20 mouse cellular contexts compared by ENCODE assay signal in the genomic region with DNA sequence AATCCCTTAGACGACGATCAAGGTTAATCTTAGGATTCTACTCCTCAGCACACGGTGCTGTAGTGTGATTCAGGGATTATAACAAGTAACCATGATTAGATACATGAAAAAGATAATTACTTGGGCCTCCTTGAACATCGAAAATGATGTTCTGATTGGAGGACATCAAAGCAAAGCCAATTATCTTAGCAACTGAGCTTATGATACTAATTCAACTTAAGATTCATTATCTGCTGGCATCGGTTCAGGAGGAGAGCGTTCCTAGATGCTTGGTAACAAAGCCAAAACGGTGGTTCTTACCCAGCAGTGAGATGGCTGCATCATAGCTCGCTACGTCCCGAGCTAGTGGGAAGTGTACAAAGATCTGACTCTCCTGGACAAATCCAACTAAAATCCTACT.
"Had no signal": no experiment of that assay in that cellular context is flagged by ENCODE, and none has a peak within 500 bp of the region (broad histone marks: within the 10 kb centered on the region; RNA-seq: fewer than 3 reads in every experiment).

No protein-coding gene starts in this region.

- H3K4me1 ChIP-seq: liver, embryonic 13.5 days; stomach, embryonic 15.5 days had no signal

- H3K4me2 ChIP-seq: liver, embryonic 13.5 days; midbrain, embryonic 12.5 days; midbrain, embryonic 15.5 days; neural tube, embryonic 12.5 days; neural tube, embryonic 15.5 days; stomach, embryonic 15.5 days had no signal

- DNase-seq: kidney, adult 11 months; kidney, adult 9 months; kidney, postnatal 14 days; kidney, postnatal 4 days; layer of hippocampus, adult 9-11 months; layer of hippocampus, postnatal 36 days; liver, embryonic 13.5 days; lung, adult 2 months; lung, postnatal 14 days; right cerebral cortex, adult 18-20 months; right cerebral cortex, postnatal 14 days; right cerebral cortex, postnatal 4 days; thymus, postnatal 25 days had no signal

- H3K9me3 ChIP-seq: liver, embryonic 13.5 days; midbrain, embryonic 12.5 days; midbrain, embryonic 15.5 days; neural tube, embryonic 12.5 days; neural tube, embryonic 15.5 days; stomach, embryonic 15.5 days had no signal

- ATAC-seq: midbrain, embryonic 15.5 days had no signal

- H3K27ac ChIP-seq: left cerebral cortex, adult 2 months; liver, embryonic 13.5 days; macrophage; midbrain, embryonic 12.5 days; midbrain, embryonic 15.5 days; neural tube, embryonic 12.5 days; neural tube, embryonic 15.5 days; stomach, embryonic 15.5 days had no signal

- H3K4me3 ChIP-seq: left cerebral cortex, adult 2 months; liver, embryonic 13.5 days; midbrain, embryonic 12.5 days; midbrain, embryonic 15.5 days; neural tube, embryonic 12.5 days; neural tube, embryonic 15.5 days; stomach, embryonic 15.5 days had no signal

- H3K9ac ChIP-seq: liver, embryonic 13.5 days; midbrain, embryonic 12.5 days; midbrain, embryonic 15.5 days; neural tube, embryonic 12.5 days; neural tube, embryonic 15.5 days; stomach, embryonic 15.5 days had no signal

- H3K36me3 ChIP-seq: liver, embryonic 13.5 days; midbrain, embryonic 12.5 days; midbrain, embryonic 15.5 days; neural tube, embryonic 12.5 days; neural tube, embryonic 15.5 days; stomach, embryonic 15.5 days had no signal

- H3K27me3 ChIP-seq: liver, embryonic 13.5 days; midbrain, embryonic 12.5 days; midbrain, embryonic 15.5 days; neural tube, embryonic 12.5 days; neural tube, embryonic 15.5 days; stomach, embryonic 15.5 days had no signal
